Mouse (Mus musculus): ENCODE data around the gene Cacng4. TPM values are rescaled to one million over a fixed set of nuclear protein-coding genes. Genes with fewer than 3 reads are reported as not detected.
A peak's percentile ranks its signal among the peaks of the same experiment; 100 is the strongest.

Cacng4 gene
- 0.77 and 1.7 TPM in 2 replicates for polyA plus RNA-seq (2015; fragmentation: Nextera tagmentation; extraction: Ambion mirVana)

GRCm38 (mm10) chr11:107794547-107795269, at the start of gene Cacng4:
TSS of gene Cacng4 (minus strand) at chr11:107794557.
- no peak for TF ChIP-seq CTCF (IDR thresholded peaks at IDR 0.05; ENCODE audit: low read depth)
- Histone ChIP-seq H3K9ac (ENCODE audit: low read depth, low read length) (no peak within 1 kb of the TSS), H3K4me2 (replicated peaks; ENCODE audit: low read depth) (peak within 1 kb of the TSS; percentile 82), H3K4me1 (replicated peaks; ENCODE audit: control insufficient read depth, insufficient read depth, low read length) (no peaks in the 10 kb centered on the region), H3K27me3 (replicated peaks; ENCODE audit: control insufficient read depth, insufficient read depth, low read length) (peaks cover 44% of the 10 kb centered on the region), H3K4me3 (ENCODE audit: low read depth, low read length) (peak within 1 kb of the TSS; percentile 43), H3K27ac (ENCODE audit: low read depth, low read length) (no peak within 1 kb of the TSS), H3K36me3 (ENCODE audit: control insufficient read depth, insufficient read depth) (no peaks in the 10 kb centered on the region), H3K9me3 (ENCODE audit: control insufficient read depth) (no peaks in the 10 kb centered on the region)
- 0 out of 2 replicates have a peak, but pooled peaks have one; percentile 41 for ATAC-seq
- 1% methylated on average over 35 of the region's 73 CpGs for WGBS

- no peaks in the 10 kb centered on the region for H3K27me3 ChIP-seq (replicated peaks; ENCODE audit: control insufficient read depth, insufficient read depth, low read length)
- no peak overlapping the region for H3K4me3 ChIP-seq (ENCODE audit: low read depth, low read length)
- whole genome bisulfite sequencing: 52% methylated on average over 7 of the region's 7 CpGs
- no peak for TF ChIP-seq CTCF (IDR thresholded peaks at IDR 0.05; ENCODE audit: low read depth)
- ATAC-seq: no peak
- H3K9ac ChIP-seq (ENCODE audit: low read depth, low read length): no peak overlapping the region
- H3K9me3 ChIP-seq (ENCODE audit: control insufficient read depth): no peaks in the 10 kb centered on the region
- no peak overlapping the region for H3K4me2 ChIP-seq (replicated peaks; ENCODE audit: low read depth)
- H3K27ac ChIP-seq (ENCODE audit: low read depth, low read length): no peak overlapping the region
- no peaks in the 10 kb centered on the region for H3K36me3 ChIP-seq (ENCODE audit: control insufficient read depth, insufficient read depth)
- no peaks in the 10 kb centered on the region for H3K4me1 ChIP-seq (replicated peaks; ENCODE audit: control insufficient read depth, insufficient read depth, low read length)
Observed at GRCm38 (mm10) chr11:107833351-107834040, 39.1 kb upstream of the Cacng4 start.

- no peaks in the 10 kb centered on the region for H3K9me3 ChIP-seq (ENCODE audit: control insufficient read depth)
- WGBS: 46% methylated on average over 5 of the region's 5 CpGs
- no peak overlapping the region for H3K4me3 ChIP-seq (ENCODE audit: low read depth, low read length)
- no peaks in the 10 kb centered on the region for H3K27me3 ChIP-seq (replicated peaks; ENCODE audit: control insufficient read depth, insufficient read depth, low read length)
- H3K4me1 ChIP-seq (replicated peaks; ENCODE audit: control insufficient read depth, insufficient read depth, low read length): no peaks in the 10 kb centered on the region
- H3K27ac ChIP-seq (ENCODE audit: low read depth, low read length): no peak overlapping the region
- H3K9ac ChIP-seq (ENCODE audit: low read depth, low read length): no peak overlapping the region
- H3K36me3 ChIP-seq (ENCODE audit: control insufficient read depth, insufficient read depth): no peaks in the 10 kb centered on the region
- ATAC-seq: no peak
- no peak overlapping the region for H3K4me2 ChIP-seq (replicated peaks; ENCODE audit: low read depth)
- no peak for TF ChIP-seq CTCF (IDR thresholded peaks at IDR 0.05; ENCODE audit: low read depth)
Observed at GRCm38 (mm10) chr11:107817196-107817595, 22.8 kb upstream of the Cacng4 start.

- H3K4me2 ChIP-seq (replicated peaks; ENCODE audit: low read depth): no peak overlapping the region
- no peaks in the 10 kb centered on the region for H3K36me3 ChIP-seq (ENCODE audit: control insufficient read depth, insufficient read depth)
- H3K4me1 ChIP-seq (replicated peaks; ENCODE audit: control insufficient read depth, insufficient read depth, low read length): no peaks in the 10 kb centered on the region
- WGBS: 24% methylated on average over 21 of the region's 21 CpGs
- H3K9me3 ChIP-seq (ENCODE audit: control insufficient read depth): no peaks in the 10 kb centered on the region
- no peak overlapping the region for H3K9ac ChIP-seq (ENCODE audit: low read depth, low read length)
- no peak overlapping the region for H3K4me3 ChIP-seq (ENCODE audit: low read depth, low read length)
- no peak for TF ChIP-seq CTCF (IDR thresholded peaks at IDR 0.05; ENCODE audit: low read depth)
- H3K27me3 ChIP-seq (replicated peaks; ENCODE audit: control insufficient read depth, insufficient read depth, low read length): no peaks in the 10 kb centered on the region
- no peak for ATAC-seq
- no peak overlapping the region for H3K27ac ChIP-seq (ENCODE audit: low read depth, low read length)
Observed at GRCm38 (mm10) chr11:107812941-107813648, 18.7 kb upstream of the Cacng4 start.

GRCm38 (mm10) chr11:107812429-107812828, 18.1 kb upstream of the Cacng4 start:
- Histone ChIP-seq H3K4me3 (ENCODE audit: low read depth, low read length) (no peak overlapping the region), H3K36me3 (ENCODE audit: control insufficient read depth, insufficient read depth) (no peaks in the 10 kb centered on the region), H3K9me3 (ENCODE audit: control insufficient read depth) (no peaks in the 10 kb centered on the region), H3K4me1 (replicated peaks; ENCODE audit: control insufficient read depth, insufficient read depth, low read length) (no peaks in the 10 kb centered on the region), H3K27me3 (replicated peaks; ENCODE audit: control insufficient read depth, insufficient read depth, low read length) (no peaks in the 10 kb centered on the region), H3K9ac (ENCODE audit: low read depth, low read length) (no peak overlapping the region), H3K4me2 (replicated peaks; ENCODE audit: low read depth) (no peak overlapping the region), H3K27ac (ENCODE audit: low read depth, low read length) (no peak overlapping the region)
- ATAC-seq: no peak
- TF ChIP-seq CTCF (IDR thresholded peaks at IDR 0.05; ENCODE audit: low read depth): no peak
- 42% methylated on average over 4 of the region's 4 CpGs for WGBS

- H3K27me3 ChIP-seq (replicated peaks; ENCODE audit: control insufficient read depth, insufficient read depth, low read length): no peaks in the 10 kb centered on the region
- peak; percentile 51 for TF ChIP-seq CTCF (IDR thresholded peaks at IDR 0.05; ENCODE audit: low read depth)
- 64% methylated on average over 8 of the region's 8 CpGs for WGBS
- no peak overlapping the region for H3K4me2 ChIP-seq (replicated peaks; ENCODE audit: low read depth)
- H3K27ac ChIP-seq (ENCODE audit: low read depth, low read length): no peak overlapping the region
- ATAC-seq: no peak
- no peaks in the 10 kb centered on the region for H3K36me3 ChIP-seq (ENCODE audit: control insufficient read depth, insufficient read depth)
- H3K9me3 ChIP-seq (ENCODE audit: control insufficient read depth): no peaks in the 10 kb centered on the region
- H3K4me3 ChIP-seq (ENCODE audit: low read depth, low read length): no peak overlapping the region
- H3K9ac ChIP-seq (ENCODE audit: low read depth, low read length): no peak overlapping the region
- H3K4me1 ChIP-seq (replicated peaks; ENCODE audit: control insufficient read depth, insufficient read depth, low read length): no peaks in the 10 kb centered on the region
Observed at GRCm38 (mm10) chr11:107808508-107808907, 14.2 kb upstream of the Cacng4 start.
